Mouse (Mus musculus): ENCODE data around the gene Dynlt1a. TPM values are rescaled to one million over a fixed set of nuclear protein-coding genes. Genes with fewer than 3 reads are reported as not detected.
"Not testable (repeated sequence)": the region's sequence is repeated elsewhere in the genome, so short reads cannot be mapped to it uniquely, and the experiment has no call there.

Gene Dynlt1a
- total RNA-seq, 2 experiments from 2014 or later: 1.4 to 3.1 TPM

DNA sequence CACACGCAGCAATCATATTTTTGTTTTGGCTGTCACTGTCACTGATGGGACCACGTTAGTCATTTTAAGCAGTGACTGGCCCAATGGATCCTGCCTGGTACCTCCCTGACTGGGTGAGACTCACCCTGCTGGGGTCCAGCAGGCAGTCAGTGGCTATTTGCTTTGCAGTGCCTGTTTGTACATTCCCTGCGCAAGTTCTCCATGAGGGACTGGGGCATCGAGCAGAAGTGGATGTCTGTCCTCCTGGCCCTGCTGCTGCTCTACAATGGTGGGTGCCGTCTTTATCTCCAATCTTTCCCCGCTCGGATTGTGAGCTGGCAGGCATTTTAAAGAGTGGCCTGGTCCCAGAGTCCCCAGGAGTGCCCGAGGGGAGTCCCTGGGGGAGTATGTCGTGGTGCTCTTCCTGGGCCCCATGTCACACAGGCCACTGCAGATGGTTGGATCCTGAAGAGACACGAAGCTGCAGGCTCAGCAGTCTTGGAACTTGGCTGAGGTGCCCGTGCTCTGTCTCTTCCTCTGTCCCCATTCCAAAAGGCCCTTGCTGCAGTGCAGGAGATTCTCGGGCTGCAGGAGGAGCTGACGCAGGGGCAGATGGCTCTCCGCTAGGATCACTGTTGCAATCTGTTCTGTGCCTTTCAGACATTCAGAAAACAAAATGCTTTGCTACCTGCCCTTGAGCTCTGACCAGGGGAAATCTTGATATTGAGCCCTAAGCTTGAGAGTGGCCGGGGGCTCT, 20.1 kb downstream of the Dynlt1a start:
- intact Hi-C loops (cut with DNase I); DNase-seq: not testable (repeated sequence)

DNA sequence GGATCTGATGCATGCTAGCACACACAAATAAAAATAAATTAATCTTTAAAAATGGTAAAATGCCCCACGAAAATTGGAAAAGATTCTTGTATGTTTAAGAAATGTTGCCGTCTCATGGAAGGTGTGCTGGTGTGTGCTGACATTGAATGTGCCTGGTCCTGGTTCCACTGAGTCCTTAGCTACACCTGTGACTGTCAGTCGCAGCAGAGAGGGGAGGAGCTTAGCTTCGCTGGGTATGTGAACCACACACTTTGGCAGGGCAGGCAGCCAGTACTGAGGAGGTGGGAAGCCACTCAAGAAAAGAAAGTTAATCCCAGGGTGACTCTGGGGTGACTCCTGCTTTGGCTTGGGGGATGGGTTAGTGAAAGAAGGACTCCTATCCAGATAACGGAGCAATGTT, 23.4 kb downstream of the Dynlt1a start:
- intact Hi-C loops (cut with DNase I); DNase-seq: not testable (repeated sequence)

DNA sequence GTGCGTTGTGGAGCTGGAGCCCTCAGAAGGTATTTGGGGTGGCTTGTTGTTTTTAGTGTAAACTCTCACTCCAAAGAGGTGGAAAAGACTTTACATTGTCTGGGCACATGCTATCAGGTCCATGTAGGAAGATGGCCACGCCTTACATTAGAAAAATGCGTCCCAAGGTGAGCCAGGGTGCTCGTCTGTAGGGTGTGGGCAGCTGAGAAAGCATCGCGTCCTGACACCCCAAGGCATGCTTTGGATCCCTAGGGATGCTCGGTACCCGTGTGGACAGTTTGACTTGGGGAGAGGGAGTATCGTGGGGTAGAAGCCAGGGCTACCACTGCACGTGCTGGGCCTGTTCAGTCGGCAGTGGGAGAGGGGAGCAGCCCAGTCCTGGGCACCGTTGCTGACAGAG, 28.3 kb downstream of the Dynlt1a start:
- DNase-seq; intact Hi-C loops (cut with DNase I): not testable (repeated sequence)

DNA sequence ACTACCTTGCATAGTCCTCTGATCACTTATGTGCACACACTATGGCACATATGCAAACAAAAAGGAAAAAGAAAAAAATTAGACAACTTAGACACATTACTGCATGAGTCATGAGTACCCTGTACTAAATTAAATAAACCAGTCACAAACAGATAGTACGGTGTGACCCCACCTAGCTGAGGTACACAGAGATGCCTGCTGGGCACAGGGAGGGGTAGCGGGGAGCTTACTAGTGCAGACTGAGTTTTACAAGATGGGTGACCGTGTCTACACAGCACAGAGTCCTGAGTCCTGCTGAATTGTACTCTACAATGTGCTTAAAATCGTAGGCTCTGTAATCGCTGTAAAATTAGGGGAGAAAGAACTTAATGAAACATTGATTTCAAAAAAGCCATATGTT, 31.1 kb downstream of the Dynlt1a start:
- intact Hi-C loops (cut with DNase I); DNase-seq: not testable (repeated sequence)

DNA sequence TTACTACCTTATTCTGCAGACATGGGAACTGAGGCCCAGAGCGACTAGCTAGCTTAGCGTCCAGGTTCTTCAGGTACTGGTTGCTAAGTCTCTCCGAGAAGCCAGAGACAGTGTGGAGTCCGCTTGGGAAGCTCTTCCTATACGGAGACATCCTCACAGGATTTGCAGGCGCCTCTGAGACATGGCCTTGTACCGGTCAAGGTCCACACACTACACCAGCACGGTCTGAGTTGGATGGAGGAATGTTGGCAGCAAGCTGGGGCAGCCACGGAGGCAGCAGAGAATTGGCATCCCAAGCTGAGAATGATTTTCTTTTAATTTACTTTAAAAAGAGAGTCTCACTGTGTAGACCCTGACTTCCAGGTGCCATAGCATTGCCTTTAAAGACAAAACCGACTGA, 34.2 kb downstream of the Dynlt1a start:
- intact Hi-C loops (cut with DNase I): not testable (repeated sequence)

DNA sequence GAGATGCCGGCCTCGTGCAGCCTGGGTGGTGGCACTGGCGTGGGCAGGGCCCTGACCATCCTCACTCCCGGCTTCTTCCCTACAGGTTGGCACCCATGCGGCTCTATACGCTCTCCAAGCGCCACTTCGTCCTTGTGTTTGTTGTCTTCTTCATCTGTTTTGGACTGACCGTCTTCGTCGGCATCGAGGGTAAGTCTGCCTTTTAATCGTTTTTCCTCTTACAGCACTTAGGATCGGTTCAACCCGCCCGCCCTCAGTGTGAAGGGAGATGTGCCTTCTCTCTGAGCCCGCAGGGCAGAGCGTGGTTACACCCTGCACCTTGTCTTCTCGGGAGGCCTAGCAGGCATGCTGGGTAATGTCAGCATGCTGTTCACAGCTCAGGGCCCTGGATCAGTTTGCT, 36.8 kb downstream of the Dynlt1a start:
- intact Hi-C loops (cut with DNase I); DNase-seq: not testable (repeated sequence)

More for the DNA sequence above, 34.2 kb downstream of the Dynlt1a start:
- DNase-seq: not testable (repeated sequence)

DNA sequence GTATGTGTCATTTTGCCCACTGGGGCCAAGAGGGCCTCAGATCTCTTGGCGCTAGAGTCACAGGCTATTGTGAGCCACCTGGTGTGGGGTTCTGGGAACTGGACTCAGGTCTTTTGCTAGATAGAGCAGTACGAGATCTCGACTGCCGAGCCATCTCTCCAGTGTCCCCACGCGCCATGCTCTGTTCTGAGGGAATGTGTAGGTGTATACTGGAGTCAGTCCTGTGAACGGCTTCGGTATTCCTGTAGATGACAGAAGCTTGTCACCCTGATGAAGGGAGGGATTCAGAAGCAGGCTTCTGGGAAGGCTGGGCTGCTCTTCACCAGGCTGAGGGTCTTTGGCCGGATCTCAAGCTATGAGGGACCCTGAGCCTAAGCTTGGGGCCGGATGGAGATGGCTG, 37.5 kb downstream of the Dynlt1a start:
- DNase-seq; intact Hi-C loops (cut with DNase I): not testable (repeated sequence)

DNA sequence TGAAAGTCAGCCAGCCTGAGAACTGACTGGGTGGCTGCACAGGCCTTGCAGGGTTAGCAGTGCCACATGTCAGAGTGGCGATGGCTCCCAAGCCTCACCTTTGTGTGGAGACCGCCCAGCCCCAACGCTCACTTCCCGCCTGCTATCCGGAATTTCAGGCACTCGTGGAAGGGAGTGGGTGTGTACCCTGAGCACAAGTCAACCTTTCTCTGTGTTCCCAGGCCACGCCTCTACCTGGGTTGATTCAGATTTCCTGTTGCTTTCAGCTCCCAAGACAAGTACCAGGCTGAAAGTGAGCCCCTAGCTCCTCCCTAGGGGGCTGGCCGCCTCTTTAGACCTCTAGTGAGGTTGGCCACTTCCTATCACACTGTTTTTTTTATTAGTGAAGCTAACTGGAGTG, 38.1 kb downstream of the Dynlt1a start:
- intact Hi-C loops (cut with DNase I): not testable (repeated sequence)

DNA sequence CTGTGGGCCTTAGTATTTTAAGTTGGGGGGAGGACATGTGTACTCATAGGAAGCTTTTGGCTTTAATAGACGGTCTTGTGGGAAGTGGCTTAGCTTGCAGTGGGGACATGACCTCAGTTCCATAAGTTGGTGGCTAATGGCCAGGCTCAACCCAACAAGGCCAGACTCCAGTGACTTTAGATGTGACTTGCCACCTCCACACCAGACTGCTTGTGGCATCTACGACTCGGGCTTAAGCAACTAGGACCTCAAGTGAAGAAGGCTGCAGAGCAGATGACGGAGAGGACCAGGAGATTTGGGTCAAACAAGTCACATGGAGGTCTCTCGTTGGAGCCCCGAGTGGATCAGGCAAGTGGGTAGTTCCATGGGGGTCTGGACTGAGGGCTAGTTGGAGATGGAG, 42.6 kb downstream of the Dynlt1a start:
- intact Hi-C loops (cut with DNase I): loop anchor here (5.0 kb wide), 1 partner anchor 167 kb away; the partner anchor contains the start of gene Tulp4
- DNase-seq: not testable (repeated sequence)

More for the DNA sequence above, 38.1 kb downstream of the Dynlt1a start:
- not testable (repeated sequence) for DNase-seq

DNA sequence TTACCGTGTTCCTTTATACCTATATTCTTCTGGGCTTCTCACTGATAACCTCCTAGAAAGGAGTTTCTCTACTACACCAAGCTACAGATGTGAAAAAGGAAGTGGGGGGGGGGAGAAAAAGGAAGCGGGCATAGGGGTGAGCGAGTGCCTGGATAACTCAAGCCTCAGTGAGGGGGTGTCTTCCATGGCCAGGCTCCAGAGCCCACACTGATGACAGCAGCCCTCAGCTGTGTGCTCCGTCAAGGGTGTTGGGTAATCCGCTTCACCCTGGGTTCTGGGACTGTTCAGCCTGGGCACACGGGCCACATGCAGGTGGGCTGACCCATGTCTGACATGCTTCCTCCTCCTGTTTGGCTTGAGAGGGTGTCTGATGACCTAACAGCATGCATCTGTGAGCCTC, 45.3 kb downstream of the Dynlt1a start:
- intact Hi-C loops (cut with DNase I): loop anchor here (5.0 kb wide), 1 partner anchor 165 kb away; the partner anchor contains the start of gene Tulp4
- not testable (repeated sequence) for DNase-seq

DNA sequence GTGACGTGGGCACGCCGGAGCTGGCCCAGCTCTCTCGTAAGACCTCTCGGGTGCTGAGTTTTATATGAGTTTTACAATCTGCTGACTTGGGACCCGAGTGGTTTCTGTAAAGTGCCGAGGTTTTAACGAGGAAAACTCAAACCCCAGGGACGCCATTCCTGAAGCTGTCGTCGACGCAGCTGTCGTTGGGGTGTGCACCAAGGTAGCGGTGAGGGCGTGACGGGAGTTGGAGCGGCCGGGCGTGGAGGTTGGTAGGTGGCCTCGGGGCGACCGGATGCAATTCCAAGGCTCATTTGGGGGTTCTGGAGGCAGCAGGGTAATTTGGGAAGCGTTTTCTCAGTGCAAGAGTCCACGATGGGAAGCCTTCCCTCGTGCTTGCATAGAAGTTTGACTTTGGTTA, 46.5 kb downstream of the Dynlt1a start:
- intact Hi-C loops (cut with DNase I): loop anchor here (5.0 kb wide), 1 partner anchor 164 kb away; the partner anchor contains the start of gene Tulp4
- DNase-seq: not testable (repeated sequence)

DNA sequence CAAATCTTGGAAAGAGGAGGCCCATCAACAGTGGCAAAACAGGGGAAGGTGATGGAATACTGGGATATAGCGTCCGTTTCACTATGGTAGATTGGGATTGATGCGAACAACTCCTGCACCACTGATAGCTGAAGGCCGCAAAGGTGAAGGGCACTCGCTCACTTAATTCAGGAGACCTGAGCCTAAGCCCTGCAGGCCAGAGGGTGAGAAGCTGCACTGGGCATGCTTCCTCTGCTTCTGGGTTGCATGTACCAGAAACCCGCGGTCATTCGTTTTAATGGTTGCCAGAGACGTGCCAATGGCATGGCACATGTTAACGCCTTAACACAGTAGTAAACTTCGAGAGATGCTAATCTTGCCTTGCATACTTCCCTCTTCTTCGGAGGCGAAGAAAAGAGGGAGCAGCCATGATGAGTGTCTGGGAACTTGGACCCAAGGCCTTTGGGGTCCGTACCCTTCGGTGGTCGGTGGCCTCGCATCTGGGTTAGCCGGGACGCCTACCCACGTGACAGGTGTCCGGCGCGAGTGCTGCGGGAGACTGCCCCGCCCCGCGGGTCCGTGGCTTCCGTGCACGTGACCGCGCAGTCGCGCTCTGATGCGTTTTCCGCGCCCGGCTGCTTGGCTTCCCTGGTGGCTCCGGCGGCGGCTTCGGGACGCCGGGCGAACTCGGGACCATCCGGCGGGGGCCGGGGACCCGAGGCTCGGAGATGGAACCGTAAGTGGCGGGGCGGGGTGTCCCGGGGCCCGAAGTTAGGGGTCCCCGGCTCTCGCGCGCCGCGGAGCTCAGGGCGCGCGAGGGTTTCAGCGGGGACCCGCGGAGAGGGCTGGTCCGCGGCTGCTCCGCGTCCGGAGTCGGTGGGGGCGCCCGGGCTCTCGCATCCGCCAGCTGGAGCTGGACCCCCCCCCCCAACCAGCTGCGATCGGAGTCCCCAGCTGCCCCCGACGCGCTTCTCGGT, 47.1 kb downstream of the Dynlt1a start:
- intact Hi-C loops (cut with DNase I): loop anchor here (5.0 kb wide), 1 partner anchor 163 kb away; the partner anchor contains the start of gene Tulp4
- DNase-seq: peak; percentile 34

DNA sequence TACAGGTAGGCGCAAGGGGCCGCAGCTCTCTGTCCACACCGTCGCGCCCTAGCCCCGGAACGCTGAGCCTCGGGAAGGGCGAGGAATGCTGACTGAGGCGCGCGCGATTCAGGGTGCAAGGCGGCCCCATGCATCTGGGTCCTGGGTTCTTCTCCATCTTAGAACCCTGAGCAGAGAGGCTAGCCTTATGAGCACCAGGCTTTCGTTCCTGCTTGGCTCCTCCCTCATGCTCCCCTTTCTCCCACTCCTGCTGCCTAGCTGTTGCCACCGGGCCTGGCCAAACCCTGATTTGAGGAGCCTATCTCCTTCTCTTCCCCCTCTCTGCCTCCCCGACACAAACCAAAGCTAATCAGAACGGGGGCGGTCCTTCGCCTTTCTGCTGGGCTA, 60.2 kb downstream of the Dynlt1a start:
- DNase-seq; intact Hi-C loops (cut with DNase I): not testable (repeated sequence)

DNA sequence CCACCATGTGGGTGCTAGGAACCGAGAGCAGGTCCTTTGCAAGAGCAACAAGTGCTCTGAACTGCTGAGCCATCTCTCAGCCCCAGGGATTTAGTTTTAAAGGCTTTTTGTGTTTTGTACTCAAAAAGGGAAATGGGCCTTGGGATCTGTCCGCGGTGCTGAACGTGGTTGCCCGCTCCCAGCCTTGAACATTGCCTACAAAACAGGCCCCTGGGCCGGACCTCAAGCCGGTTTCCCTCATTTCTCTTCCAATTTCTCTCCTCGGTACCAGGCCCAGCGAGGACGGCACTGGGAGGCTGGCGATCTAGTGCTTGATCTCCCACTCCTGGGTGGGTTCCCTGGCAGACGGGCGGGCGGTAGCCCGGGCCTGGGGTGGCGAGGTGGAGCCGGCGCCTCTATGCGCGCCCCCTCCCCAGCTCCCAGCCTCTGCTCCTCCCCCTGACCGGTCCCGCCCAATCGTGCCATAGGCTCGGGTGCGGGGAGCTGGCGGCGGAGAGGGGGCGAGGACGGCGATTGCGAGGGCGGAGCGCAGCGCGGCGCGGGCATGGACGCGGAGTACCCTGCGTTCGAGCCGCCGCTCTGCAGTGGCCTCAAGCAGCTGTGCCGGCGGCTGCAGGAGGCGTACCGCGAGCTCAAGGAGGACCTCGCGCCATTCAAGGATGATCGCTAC, 60.8 kb downstream of the Dynlt1a start, which contains the start of gene Tmem181a:
Gene Tmem181a, plus strand, starts transcription at position 461 of the 670 bp plus-strand sequence.
- intact Hi-C loops (cut with DNase I); DNase-seq: not testable (repeated sequence)

Other genes starting within 250 kb of the Dynlt1a start
- 1 to 10 TPM; 7.6 to 7.9 TPM for gene Serac1, start 237.8 kb downstream of the Dynlt1a start, total RNA-seq (2021)
- 10 to 100 TPM; 72.2 to 74.7 TPM for gene Gtf2h5, start 237.7 kb downstream of the Dynlt1a start, total RNA-seq (2021)
- gene Tulp4, start 211.1 kb downstream of the Dynlt1a start, total RNA-seq (2021): 100 to 1,000 TPM; 113 to 115 TPM
- gene Tmem181a, start 60.6 kb downstream of the Dynlt1a start, total RNA-seq (2021): 1 to 10 TPM; 9.8 to 9.9 TPM
- gene Dynlt1b, start 112.6 kb upstream of the Dynlt1a start, total RNA-seq (2021): 10 to 100 TPM; 71.8 to 79.0 TPM

All from heart, postnatal 14 days (tissue).